Mouse (Mus musculus) intestine, embryonic 14.5 days (tissue): ENCODE results near the gene Ccser1. TPM values are rescaled to one million over a fixed set of nuclear protein-coding genes. Genes with fewer than 3 reads are reported as not detected.

Experiments
- ATAC-seq: fragments of 200-750 bp; cut with Nextera tagmentation; replicated peaks from 2 replicates; pipeline ENCODE4 v1.8.0; 2017; ENCODE audit warnings: low read depth, moderate number of reproducible peaks, moderate TSS enrichment, moderate library complexity; ENCODE audit not compliant: low FRiP score, low TSS enrichment
- DNase-seq: peaks from one replicate; pipeline ENCODE4 v3.0.0-alpha.2; 2018; ENCODE audit warnings: low spot score
- H3K27ac ChIP-seq: fragments of 300-500 bp; sonication (generic); 2 replicates; pipeline ENCODE4 v1.5.1; 2014; ENCODE audit warnings: low read depth, mild to moderate bottlenecking, control low read depth
- H3K27me3 ChIP-seq: fragments of 300-500 bp; sonication (generic); replicated peaks from 2 replicates; pipeline ENCODE4 v1.6.1; 2014; ENCODE audit warnings: low read length, control low read depth; ENCODE audit not compliant: control insufficient read depth, insufficient read depth
- H3K36me3 ChIP-seq: fragments of 300-500 bp; sonication (generic); 2 replicates; pipeline ENCODE4 v1.6.1; 2014; ENCODE audit warnings: low read length, control low read depth; ENCODE audit not compliant: control insufficient read depth, insufficient read depth
- H3K4me1 ChIP-seq: fragments of 300-500 bp; sonication (generic); replicated peaks from 2 replicates; pipeline ENCODE4 v1.6.1; 2014; ENCODE audit warnings: low read length, control low read depth, mixed read lengths; ENCODE audit not compliant: control insufficient read depth, insufficient read depth
- H3K4me2 ChIP-seq: fragments of 300-500 bp; sonication (generic); 2 replicates; pipeline ENCODE4 v1.6.1; 2014; ENCODE audit warnings: low read length
- H3K4me3 ChIP-seq: fragments of 300-500 bp; sonication (generic); 2 replicates; pipeline ENCODE4 v1.5.1; 2014; ENCODE audit warnings: low read depth, low read length, control low read depth, mixed read lengths
- H3K9ac ChIP-seq: fragments of 300-500 bp; sonication (generic); 2 replicates; pipeline ENCODE4 v1.6.1; 2014; ENCODE audit warnings: mild to moderate bottlenecking, low read length
- H3K9me3 ChIP-seq: fragments of 300-500 bp; sonication (generic); 2 replicates; pipeline ENCODE4 v1.6.1; 2016; ENCODE audit warnings: low read length, control low read depth; ENCODE audit not compliant: control insufficient read depth
- WGBS: fragments of 180-500 bp; shearing (Covaris S2); extraction: QIAGEN DNeasy Blood & Tissue Kit; methylation state at CpG from one replicate; pipeline ENCODE4 v1.1.7; 2014; 5-methylcytosine and 5-hydroxymethylcytosine counted together
- polyA plus RNA-seq: library from polyadenylated mRNA; unstranded; fragments of >200 nt; fragmentation: Nextera tagmentation; extraction: Ambion mirVana; gene quantifications from 2 replicates; pipeline ENCODE4 v1.2.1, GENCODE M21; 2014

The Ccser1 gene
- polyA plus RNA-seq, 1 experiment from 2014 or later: 5.1 TPM

- no peak overlapping the region for H3K4me2 ChIP-seq
- WGBS: 79% methylated on average over 8 of the region's 8 CpGs
- DNase-seq: no peak
Measured at GRCm38 (mm10) chr6:61767151-61767550, 587.0 kb downstream of the Ccser1 start.

GRCm38 (mm10) chr6:61786706-61787105 lies 606.6 kb downstream of the Ccser1 start:
- Histone ChIP-seq H3K27me3 (no peaks in the 10 kb centered on the region), H3K4me2 (no peak overlapping the region), H3K9me3 (no peaks in the 10 kb centered on the region), H3K36me3 (no peaks in the 10 kb centered on the region), H3K4me1 (no peaks in the 10 kb centered on the region), H3K9ac (no peak overlapping the region), H3K4me3 (no peak overlapping the region), H3K27ac (no peak overlapping the region)
- no peak for ATAC-seq
- no peak for DNase-seq
- WGBS: 76% methylated on average over 2 of the region's 2 CpGs

More at GRCm38 (mm10) chr6:61767151-61767550, 587.0 kb downstream of the Ccser1 start:
- H3K4me1 ChIP-seq: no peaks in the 10 kb centered on the region
- H3K27me3 ChIP-seq: no peaks in the 10 kb centered on the region
- no peaks in the 10 kb centered on the region for H3K36me3 ChIP-seq
- no peak overlapping the region for H3K9ac ChIP-seq
- no peaks in the 10 kb centered on the region for H3K9me3 ChIP-seq
- no peak for ATAC-seq
- no peak overlapping the region for H3K27ac ChIP-seq
- no peak overlapping the region for H3K4me3 ChIP-seq

DNA sequence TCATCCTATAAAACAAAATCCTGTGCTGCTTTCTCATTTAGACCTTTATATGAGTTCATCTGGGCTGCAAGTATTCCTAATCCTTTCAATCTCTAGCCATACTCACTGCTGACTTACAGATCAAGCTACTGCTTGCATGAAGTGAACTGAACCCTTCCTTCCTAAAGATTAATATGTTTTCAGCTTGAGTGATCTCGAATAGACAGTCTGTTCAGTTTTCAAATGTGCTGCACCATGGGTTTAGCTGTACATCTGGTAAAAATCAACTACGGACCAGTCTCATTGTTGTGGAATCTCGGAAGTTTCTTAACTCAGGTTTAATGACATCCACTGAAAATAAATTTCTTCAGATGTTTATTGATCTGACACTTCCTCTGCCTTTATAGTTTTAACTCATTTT lies 620.8 kb downstream of the Ccser1 start:
- Histone ChIP-seq H3K9me3 (no peaks in the 10 kb centered on the region), H3K4me3 (no peak overlapping the region), H3K27me3 (no peaks in the 10 kb centered on the region), H3K4me2 (no peak overlapping the region), H3K4me1 (no peaks in the 10 kb centered on the region), H3K36me3 (no peaks in the 10 kb centered on the region), H3K27ac (no peak overlapping the region), H3K9ac (no peak overlapping the region)
- DNase-seq: no peak
- no peak for ATAC-seq
- 42% methylated on average over 3 of the region's 3 CpGs for WGBS

DNA sequence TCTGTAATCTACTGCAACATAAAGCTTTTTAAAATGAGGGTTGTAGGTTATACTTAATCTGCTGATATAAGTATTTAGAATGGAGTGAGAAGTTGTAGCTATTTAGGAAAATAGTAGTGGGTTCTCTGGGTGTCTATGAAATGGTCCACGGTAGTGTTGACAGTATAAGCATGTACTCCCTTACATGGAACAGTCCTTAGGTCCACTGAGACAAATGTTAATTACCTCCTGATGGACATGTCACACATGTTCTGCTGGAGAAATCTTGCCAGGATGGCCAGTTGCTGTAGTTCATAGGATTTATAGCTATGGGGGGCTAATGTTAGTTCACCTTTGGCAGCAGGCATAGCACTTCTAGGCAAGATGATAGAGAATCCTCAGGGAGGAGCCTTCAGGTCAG lies 625.4 kb downstream of the Ccser1 start:
- DNase-seq: no peak

DNA sequence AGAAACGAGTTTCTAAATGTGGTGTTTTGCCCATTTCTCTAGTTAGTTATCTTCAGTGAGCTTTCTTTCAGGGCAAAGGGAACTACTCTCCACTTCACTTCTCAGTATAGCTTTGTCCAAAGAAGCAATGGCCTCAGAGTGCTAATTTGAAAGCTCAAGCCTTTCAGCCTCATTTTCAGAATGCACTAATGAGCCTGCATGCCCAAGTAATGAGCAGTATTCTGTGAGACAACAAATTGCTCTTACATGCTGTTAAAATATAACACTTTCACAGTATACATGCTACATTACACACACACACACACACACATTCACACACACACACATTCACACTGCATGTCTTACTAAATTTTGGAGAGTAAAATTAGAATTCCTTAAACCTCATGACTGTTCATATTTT lies 637.6 kb downstream of the Ccser1 start:
- Histone ChIP-seq H3K4me2 (no peak overlapping the region), H3K4me3 (no peak overlapping the region), H3K4me1 (no peaks in the 10 kb centered on the region), H3K36me3 (no peaks in the 10 kb centered on the region), H3K27me3 (no peaks in the 10 kb centered on the region), H3K9me3 (no peaks in the 10 kb centered on the region), H3K9ac (no peak overlapping the region), H3K27ac (no peak overlapping the region)
- ATAC-seq (no peak), DNase-seq (no peak)
- 58% methylated on average over 1 of the region's 1 CpGs for WGBS

More for the DNA sequence above, 625.4 kb downstream of the Ccser1 start:
- no peak overlapping the region for H3K27ac ChIP-seq
- no peaks in the 10 kb centered on the region for H3K4me1 ChIP-seq
- no peak for ATAC-seq
- no peaks in the 10 kb centered on the region for H3K9me3 ChIP-seq
- H3K9ac ChIP-seq: no peak overlapping the region
- H3K4me2 ChIP-seq: no peak overlapping the region
- H3K36me3 ChIP-seq: no peaks in the 10 kb centered on the region
- no peak overlapping the region for H3K4me3 ChIP-seq
- 74% methylated on average over 1 of the region's 1 CpGs for WGBS
- H3K27me3 ChIP-seq: no peaks in the 10 kb centered on the region

DNA sequence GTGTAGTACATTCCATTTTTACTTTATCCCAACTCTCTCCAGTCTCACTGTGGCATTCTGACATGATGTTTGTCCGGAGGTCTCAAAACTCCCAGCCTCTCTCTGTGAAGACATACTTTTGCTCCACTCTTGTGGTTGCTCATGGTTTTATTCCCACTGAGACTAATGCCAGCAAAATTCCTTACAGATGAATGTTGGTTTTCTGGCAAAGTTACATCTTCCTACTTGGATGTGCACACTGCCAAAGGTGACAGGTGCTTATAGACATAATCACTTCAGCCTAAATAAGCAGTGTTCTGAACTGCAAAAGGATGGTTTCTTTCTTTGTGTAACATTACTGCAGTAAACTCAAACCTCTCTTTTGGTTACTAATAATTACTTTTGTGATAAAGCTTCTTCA lies 696.2 kb downstream of the Ccser1 start:
- ATAC-seq (no peak), DNase-seq (no peak)
- no peak overlapping the region for H3K4me3 ChIP-seq
- H3K27me3 ChIP-seq: no peaks in the 10 kb centered on the region
- no peaks in the 10 kb centered on the region for H3K4me1 ChIP-seq
- WGBS: 86% methylated on average over 1 of the region's 1 CpGs
- no peak overlapping the region for H3K27ac ChIP-seq
- no peaks in the 10 kb centered on the region for H3K36me3 ChIP-seq
- no peaks in the 10 kb centered on the region for H3K9me3 ChIP-seq
- no peak overlapping the region for H3K9ac ChIP-seq
- H3K4me2 ChIP-seq: no peak overlapping the region

DNA sequence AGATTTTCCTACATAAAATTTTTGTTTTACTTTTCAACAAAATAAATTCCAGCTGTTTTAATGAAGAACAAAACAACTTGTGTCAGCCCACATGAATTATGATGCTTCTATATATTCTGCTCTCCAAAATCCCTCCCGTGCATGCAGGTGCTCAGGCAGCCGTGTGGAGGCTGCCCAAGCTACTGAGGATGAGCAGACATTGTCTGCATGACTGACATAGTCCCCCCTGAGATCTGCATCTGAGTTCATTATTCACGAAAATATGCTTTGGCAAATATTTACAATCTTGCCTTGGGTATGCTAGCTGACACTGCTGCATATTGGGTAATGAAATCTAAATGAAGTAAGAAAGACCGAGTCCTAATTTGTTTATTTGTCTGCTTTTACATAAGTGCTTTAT lies 718.1 kb downstream of the Ccser1 start:
- no peak for DNase-seq
- ATAC-seq: no peak
- 57% methylated on average over 4 of the region's 4 CpGs for WGBS
- H3K27me3 ChIP-seq: no peaks in the 10 kb centered on the region
- H3K4me2 ChIP-seq: no peak overlapping the region
- H3K27ac ChIP-seq: no peak overlapping the region
- H3K9ac ChIP-seq: no peak overlapping the region
- H3K4me1 ChIP-seq: no peaks in the 10 kb centered on the region
- no peaks in the 10 kb centered on the region for H3K36me3 ChIP-seq
- no peaks in the 10 kb centered on the region for H3K9me3 ChIP-seq
- no peak overlapping the region for H3K4me3 ChIP-seq

DNA sequence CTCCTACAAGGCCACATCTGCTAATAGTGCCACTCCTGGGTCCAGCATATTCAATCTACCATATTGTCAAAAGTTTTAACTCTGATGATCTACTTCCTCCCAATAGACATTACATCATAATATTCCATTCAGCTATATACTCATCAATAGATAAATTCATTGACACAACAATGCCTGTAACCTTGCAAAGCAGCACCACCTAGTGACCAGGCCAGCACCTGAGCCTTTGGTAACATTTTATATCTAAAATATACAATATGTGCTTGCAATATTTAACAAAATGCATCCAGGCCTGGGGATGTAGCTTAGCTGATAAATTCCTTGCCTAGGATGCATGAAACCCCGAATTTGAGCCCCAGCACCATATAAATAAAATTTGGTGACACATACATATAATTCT lies 722.6 kb downstream of the Ccser1 start:
- no peak overlapping the region for H3K27ac ChIP-seq
- no peak for DNase-seq
- 38% methylated on average over 1 of the region's 1 CpGs for WGBS

GRCm38 (mm10) chr6:61912896-61913295 lies 732.8 kb downstream of the Ccser1 start:
- no peaks in the 10 kb centered on the region for H3K4me1 ChIP-seq
- no peak overlapping the region for H3K27ac ChIP-seq
- 96% methylated on average over 3 of the region's 3 CpGs for WGBS
- H3K9ac ChIP-seq: no peak overlapping the region
- H3K36me3 ChIP-seq: no peaks in the 10 kb centered on the region
- no peak overlapping the region for H3K4me3 ChIP-seq
- ATAC-seq: no peak
- no peak for DNase-seq
- H3K9me3 ChIP-seq: no peaks in the 10 kb centered on the region
- no peaks in the 10 kb centered on the region for H3K27me3 ChIP-seq
- no peak overlapping the region for H3K4me2 ChIP-seq

More for the DNA sequence above, 722.6 kb downstream of the Ccser1 start:
- H3K4me3 ChIP-seq: no peak overlapping the region
- H3K36me3 ChIP-seq: no peaks in the 10 kb centered on the region
- no peaks in the 10 kb centered on the region for H3K27me3 ChIP-seq
- ATAC-seq: no peak
- H3K9me3 ChIP-seq: no peaks in the 10 kb centered on the region
- no peaks in the 10 kb centered on the region for H3K4me1 ChIP-seq
- no peak overlapping the region for H3K4me2 ChIP-seq
- no peak overlapping the region for H3K9ac ChIP-seq
